Mouse (Mus musculus) hematopoietic stem cell, adult 5-6 weeks (primary cell): ENCODE measurements at regions not wholly inside any gene's neighbourhood (a gene's known extent, or its start where the extent isn't known, plus 50 kb on each side); places are given as distances from the start of the nearest gene placed in this dataset.

Experiments
- ATAC-seq, 2 experiments: fragments of 125-278 bp in 1 of 2; replicated peaks in 1 of 2; 2 replicates each; pipeline ENCODE4 v1.8.0; 2016 to 2017; ENCODE audit warnings: inconsistent platforms in 2 of 2, mild to moderate bottlenecking in 2 of 2, moderate number of reproducible peaks in 2 of 2, low read depth in 1 of 2, moderate TSS enrichment in 1 of 2; ENCODE audit not compliant: low FRiP score in 2 of 2, poor library complexity in 2 of 2, severe bottlenecking in 2 of 2, insufficient read depth in 1 of 2, low TSS enrichment in 1 of 2

DNA sequence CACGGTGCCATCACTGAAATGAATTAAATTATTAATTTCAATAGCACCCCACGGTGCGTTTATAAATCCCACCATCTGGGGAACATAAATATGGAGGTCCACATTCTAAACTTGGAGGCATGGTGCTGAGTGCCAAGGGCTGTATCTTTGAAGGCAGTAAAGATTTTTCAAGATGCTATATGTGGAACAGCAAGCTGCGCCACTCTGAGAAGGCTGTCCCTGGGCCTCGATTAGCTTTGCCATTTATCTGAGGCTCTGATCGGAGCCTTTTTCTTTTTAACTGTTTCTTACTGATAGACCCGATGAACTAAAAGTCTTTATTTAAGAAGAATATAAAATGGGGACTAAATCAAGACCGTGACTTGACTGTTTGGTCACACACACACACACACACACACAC lies 114.5 kb upstream of the Prox1 start:
- ATAC-seq: no peak

DNA sequence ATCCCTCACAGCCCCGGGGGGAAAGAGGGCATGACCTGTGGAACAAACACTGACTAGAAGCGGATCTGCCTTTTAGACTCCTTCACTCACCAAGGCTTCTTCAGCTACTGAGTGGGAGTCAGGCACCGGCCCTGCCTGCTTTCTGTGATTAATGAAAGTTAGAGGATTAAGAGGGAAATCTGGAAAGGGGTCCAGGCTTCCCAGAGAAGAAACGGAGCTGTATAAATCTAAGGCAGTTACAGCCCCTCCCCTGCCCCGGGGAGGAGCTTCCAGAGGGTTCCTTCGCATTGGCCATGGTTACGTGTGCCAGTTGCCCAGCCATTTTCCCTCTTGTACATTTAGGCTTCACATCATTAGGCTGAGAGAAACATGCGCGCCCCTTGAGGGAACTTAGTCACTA lies 113.6 kb upstream of the Prox1 start:
- no peak for ATAC-seq

DNA sequence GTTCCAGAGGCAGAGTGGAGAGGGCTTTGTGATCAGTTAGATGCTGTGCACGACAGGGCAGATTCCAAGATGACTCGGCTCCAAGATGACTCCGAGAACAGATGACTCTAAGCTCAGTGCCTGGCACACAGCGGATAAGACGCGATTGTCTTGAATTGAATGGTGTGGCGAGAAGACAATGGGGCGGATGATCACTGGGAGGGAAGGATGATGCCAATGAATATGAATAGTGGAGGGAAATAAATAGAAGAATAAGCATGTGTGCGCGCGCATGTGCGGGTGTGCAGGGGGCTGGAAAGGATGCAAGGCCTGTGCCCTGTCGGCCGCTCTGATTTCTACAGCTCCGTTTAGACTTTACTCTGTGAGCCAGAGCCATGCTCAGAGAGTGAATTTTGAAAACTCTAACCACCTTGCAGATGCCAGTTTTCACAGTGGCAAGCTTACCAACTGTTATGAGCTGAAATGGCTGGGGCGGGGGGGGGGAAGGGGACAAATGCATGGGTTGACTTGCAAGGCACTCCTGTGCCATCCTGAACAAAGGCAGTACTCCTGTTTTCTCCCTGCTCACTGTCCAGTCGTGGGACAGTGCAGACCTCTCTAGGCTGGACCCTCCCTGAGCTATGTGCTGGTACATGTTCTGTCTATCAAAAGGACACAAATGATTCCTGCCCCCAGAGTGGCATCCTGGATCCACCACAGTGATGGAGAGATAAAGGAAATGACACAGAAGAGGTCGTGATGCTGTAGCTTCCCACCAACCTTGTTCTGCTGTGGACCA lies 109.8 kb upstream of the Prox1 start:
- no peak for ATAC-seq

DNA sequence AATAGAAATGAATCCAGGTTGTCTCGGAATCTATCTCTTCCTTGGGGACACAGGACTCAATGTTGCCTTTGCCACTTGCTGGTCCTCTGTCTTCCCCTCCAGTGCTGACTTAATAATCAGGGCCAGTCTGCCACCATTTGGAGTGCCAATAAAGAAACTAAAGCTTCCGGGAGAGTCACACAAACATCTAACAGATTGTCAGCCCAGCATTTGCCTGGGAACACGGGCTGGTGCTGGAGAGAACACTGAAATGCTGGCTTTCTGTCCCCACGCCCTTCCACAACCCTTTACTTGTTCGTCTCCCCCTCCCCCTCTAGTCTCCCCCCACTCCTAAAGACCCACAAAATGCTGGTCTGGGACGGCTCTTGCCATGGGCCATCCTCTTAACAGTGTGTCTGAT lies 104.4 kb upstream of the Prox1 start:
- no peak for ATAC-seq

DNA sequence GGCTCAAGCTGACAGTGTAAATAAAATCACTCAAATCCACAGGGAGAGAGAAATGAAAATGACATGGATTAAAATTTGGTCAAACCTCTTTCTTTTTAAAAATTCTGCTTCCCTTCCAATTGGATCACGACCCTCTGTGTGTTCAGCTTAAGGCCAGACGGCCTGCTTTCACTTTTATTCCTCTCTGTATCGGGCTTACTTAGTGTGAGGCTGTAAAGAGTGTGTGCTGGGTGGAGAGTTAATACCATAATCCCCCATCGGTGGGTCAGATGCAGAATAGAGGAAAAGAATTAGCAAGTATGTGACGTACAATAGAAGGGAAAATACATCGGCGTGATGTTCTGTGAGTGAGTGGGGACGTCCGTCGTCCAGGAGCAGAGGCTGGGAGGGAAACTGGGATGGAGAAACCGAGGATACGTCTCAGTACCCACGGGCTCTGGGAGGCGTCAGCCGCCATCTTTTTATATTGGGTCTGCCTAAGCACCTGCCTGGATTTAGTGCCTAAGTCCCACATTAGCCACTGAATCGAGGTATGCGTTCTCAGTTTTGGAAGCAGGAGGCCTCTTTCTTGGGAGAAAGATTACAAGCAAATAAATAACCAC lies 100.4 kb upstream of the Prox1 start:
- no peak for ATAC-seq

DNA sequence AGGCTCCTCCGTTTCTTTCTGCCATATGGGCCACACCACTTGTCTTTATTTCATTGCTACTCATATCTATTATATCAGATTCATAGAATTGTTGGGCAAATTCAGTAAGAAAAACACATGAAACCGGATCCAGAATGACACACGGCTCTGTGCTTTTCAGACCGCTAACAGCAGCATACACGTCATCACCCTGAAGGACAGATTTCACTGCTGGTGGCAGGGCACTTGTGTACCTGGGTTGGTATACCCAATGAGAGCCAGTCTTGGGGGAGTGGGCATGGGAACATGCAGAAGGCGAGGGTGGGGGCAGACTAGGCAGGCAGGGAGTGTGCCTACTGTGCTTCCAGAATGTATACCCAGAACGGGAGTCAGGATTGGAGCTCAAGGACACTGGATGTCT lies 98.7 kb upstream of the Prox1 start:
- no peak for ATAC-seq

DNA sequence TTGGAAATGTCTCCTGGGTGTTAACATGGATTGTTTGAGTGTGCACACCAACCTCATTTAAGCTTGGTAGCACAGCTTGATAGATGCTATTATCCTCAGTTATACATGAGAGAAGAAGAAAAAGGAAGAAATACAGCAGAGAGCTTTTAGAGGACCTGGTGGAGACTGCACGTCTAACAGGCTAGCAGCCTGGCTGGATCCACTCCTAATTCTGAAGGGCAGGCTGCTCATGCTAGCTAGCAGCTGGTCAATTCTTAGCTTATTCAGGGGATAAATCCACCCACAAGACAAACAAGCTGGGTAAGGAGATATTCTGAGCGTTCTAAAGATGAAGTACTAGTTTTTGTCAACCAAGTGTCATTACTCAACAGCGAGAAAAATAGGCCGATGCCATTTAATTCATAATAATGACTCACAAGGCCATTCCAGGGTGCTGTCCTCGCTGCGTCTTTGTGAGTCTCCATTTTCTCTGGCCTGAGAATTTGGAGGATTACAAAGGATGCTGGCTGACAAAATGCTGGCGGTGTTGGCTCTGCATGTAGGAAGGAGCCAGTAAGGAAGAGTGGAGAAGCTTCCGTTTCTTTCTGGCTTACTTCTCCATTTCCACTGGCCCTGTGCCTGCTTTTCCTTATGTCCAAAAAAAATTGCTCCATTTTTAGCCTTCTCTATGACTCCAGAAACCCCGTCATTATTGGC lies 94.7 kb upstream of the Prox1 start:
- no peak for ATAC-seq

DNA sequence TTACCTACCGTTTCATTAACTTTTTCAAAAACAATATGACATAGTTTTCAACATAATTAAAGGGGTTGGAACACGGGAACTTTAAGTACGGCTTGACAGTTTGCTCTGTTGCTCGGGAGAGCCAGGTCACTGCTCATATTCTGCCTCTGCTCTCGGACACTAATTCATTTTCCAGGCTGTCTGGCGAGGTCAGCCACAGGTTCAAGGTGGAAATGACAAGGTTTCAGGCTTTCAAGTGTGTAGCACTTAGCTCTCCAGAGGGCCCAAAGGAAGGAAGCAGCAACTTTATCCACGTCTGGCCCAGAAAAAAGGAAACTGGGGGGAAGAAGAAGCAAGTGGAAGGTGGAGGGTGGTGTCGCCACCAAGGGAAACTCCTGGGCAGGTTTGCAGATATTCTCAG lies 94.0 kb upstream of the Prox1 start:
- ATAC-seq: no peak

DNA sequence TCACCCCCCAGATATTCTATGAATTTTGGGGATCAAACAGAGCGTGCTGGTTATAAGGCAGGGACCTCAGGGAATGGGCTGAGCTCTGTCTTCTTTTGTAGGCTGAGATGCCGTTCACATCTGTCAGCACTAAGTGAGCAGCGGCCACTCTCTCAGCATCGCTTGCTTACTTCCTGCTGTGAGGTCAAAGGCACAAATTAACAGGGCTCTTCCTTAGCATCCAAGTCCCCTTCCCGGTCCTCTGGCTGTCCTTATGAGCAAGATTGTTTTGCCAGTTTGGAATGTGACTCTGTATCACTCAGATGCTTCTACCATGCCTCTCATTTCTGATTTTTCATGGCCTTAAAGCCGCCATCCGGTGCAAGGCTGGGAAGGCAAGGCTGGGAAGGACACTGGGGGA lies 93.1 kb upstream of the Prox1 start:
- no peak for ATAC-seq

DNA sequence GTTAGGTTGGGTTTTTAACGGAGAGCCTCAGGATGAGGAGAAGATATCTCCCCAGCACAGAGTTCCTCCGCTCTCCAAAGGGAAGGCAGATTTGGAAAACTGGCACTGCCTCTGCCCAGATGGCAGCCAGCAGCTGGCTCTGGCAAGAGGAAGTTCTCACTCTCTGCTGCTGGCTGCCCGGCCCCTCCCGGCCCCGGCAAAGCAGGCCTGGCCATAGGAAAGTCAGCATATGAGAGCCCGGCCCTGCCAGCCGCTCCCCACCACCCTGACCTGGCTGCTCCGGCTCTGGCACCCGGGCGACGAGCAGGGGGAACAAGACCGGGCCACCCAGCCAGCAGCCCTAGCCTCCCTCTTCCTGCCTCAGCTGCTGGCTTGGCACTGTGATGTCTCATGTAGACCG lies 89.1 kb upstream of the Prox1 start:
- ATAC-seq: no peak

DNA sequence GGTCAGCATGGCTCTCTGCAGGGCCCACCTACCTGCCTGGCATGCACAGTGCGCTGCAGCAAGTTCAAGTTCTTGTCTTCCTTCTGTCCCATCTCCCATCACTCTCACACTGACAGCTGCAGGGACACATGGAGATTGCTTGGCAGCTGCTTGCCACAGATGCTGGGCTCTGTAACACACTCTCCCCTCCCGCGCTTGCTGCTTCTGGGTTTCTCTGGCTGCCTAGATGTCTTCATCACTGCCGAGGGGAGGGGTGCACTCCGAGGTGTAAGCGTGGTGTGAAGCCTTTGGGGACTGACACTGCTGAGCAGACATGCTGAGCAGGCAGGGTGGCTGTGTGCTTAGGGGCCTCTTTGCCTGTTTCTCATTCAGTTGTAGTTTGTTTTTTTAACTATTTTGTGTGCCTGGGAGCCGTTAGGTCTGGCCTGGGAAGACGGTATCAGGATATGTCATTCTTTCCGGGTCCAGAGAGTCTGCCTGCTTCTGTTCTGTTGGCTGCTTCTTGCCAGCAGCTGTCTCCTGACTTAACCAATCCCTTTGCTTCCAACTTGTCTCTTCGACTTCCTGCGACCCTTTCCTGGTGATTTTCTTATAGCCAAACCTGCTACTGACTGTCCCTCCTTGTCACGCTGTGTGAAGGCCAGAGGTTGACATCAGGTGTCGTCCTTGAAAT lies 80.2 kb upstream of the Prox1 start:
- ATAC-seq: no peak

DNA sequence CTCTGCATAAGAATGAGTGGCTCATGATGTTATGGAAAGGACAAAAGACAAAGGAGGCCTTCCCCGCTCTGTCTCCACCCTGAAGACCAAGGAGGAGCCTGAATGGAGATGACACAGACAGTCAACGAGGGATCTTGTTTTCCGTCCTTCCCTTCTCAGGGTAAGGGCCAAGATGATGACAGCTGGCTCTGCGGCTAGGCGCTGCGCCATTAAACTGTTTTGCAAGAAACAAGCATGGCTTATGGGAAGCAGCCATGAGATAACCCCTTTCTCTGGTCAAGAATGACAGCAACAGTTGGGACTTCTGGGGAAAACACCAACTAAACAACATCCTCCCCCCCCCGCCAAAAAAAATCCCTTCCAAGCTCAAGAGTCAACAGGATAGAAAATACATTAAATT lies 72.0 kb upstream of the Prox1 start:
- ATAC-seq: no peak

DNA sequence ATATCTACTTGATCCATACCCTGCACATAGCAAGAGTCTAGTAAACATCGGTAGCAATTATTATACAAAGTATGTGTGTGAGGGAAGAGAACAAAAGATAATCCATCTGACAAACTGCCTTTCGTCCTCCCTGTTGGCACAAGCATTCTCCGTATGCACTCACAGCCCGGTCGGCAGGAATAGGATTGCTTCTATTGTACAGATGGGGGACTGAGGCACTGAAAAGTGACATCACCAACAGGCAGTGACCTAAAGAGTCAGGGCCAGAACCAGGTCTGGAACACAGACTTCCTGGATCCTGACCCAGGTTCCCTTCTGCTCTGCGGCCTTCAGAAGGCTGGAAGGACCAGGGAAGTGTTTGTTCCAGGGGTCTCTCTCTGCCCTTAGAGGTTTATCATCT lies 69.3 kb upstream of the Prox1 start:
- ATAC-seq: no peak

DNA sequence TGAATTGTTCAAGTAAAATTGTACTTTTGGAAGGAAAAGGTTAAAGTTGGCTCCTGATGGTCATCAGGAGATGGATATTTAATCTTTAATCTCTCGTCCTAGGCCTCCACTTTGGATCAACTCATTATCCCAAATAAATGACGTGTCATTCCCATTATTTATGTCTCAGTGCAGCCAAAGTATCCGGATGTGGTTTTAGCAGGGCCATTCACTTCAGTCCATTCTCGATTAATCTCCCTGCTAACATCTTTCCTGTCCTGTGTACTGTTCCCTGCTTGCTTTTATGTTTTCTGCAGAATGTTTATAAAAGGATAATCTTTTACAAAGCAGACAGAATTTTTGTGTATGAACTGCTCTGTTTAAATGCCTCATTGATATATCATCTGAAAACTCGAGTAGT lies 60.4 kb upstream of the Prox1 start:
- ATAC-seq: no peak

DNA sequence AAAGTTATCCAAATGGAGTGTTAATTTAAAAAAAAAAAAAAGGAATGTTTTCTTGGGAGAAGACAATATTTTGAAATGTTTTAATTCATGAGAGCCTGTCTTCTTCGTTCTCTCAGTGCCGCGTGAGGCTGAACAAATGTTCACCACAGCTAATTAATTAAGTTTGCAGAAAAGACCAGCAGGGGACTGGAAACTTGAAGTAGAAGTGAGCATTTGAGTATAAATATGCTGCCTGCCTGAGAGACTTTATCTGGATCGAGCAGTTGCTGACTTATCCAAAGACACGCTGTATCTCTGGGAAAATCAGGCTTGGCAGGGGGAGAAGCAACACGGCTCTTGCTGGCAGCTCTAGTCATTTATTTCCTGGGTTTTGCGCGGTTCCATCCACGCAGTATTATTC lies 49.9 kb upstream of the Prox1 start:
- no peak for ATAC-seq
